Mouse (Mus musculus): Measurements from ENCODE around the gene Nr4a1.

Gene Nr4a1

DNA sequence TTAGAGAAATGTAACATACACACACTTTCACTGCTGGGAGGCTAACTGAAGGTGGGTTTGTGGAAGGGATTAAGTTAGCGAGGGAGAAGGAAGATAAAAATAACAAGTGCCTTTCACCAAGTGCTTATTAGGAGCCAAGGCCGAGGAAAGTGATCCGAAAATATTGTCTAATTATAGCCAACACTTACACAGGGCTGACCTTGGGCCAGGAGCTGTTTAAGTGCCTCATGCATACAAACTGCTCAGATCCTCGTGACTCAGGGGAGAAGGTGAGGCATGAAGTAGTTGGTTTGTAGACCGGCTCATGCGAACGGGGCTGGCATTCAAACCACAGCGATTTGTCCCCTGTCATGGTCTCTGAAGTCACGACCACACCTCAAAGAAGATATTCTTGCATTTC, 12.8 kb upstream of the Nr4a1 start:
- TF ChIP-seq GATA4 (IDR thresholded peaks at IDR 0.05; ENCODE audit: insufficient replicate concordance, low read length), result no peak

DNA sequence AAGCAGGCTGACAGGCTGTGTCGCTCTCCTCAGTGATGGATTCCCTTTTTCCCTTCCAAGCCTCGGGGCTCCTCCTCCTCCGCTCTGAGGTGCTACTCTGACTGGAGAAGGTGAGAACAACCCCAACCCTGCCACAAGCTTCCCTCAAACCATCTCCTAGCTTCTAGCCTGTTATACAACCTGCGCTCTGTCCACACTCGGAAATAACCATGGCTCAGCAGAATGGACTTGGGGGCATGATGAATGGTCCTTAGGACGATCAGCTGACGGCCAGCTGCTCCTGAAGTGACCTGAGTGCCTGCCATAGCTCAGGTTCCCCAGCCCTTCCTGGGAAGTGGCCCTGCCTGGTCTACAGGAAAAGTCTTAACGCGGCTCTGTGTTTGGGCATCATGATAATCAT, 12.2 kb upstream of the Nr4a1 start:
- TF ChIP-seq GATA4 (IDR thresholded peaks at IDR 0.05; ENCODE audit: insufficient replicate concordance, low read length), result no peak

DNA sequence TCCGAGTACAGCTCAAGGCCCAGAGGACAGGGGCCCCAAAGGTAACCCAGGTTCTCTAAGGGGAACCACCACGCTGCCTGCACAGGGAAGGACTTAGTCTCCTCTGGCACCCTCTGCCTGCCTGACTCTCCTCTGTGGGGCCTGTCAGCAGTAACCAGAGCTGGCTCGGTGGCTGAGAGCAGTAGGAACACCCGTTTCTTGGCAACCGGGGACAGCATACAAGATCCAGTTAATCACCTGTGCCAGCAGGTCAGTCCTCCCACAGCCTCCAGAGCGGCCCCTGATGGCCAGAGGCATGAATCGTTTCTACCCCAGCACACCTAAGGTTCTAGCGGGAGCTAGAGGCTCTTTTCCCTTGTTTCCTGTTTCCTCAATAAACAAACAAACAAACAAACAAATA, 11.4 kb upstream of the Nr4a1 start:
- TF ChIP-seq GATA4 (IDR thresholded peaks at IDR 0.05; ENCODE audit: insufficient replicate concordance, low read length), result no peak

DNA sequence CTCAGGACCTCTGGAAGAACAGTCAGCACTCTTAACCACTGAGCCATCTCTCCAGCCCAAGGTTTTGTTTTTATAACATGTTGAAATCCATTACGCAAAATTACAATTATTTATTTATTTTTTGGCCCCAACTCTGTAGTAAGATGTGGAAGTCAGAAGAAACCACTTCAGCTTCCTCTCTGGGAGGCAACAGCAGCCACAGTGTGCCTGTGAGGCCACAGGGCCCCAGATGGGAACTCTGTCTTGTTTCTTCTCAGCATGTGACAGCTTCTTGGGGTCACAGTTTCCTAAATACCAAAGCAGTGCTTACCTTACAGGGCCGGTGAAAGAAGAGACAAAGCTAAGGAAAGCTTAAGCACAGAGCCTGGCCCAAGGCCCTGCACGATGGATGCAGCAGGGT, 10.1 kb upstream of the Nr4a1 start:
- TF ChIP-seq GATA4 (IDR thresholded peaks at IDR 0.05; ENCODE audit: insufficient replicate concordance, low read length), result no peak

DNA sequence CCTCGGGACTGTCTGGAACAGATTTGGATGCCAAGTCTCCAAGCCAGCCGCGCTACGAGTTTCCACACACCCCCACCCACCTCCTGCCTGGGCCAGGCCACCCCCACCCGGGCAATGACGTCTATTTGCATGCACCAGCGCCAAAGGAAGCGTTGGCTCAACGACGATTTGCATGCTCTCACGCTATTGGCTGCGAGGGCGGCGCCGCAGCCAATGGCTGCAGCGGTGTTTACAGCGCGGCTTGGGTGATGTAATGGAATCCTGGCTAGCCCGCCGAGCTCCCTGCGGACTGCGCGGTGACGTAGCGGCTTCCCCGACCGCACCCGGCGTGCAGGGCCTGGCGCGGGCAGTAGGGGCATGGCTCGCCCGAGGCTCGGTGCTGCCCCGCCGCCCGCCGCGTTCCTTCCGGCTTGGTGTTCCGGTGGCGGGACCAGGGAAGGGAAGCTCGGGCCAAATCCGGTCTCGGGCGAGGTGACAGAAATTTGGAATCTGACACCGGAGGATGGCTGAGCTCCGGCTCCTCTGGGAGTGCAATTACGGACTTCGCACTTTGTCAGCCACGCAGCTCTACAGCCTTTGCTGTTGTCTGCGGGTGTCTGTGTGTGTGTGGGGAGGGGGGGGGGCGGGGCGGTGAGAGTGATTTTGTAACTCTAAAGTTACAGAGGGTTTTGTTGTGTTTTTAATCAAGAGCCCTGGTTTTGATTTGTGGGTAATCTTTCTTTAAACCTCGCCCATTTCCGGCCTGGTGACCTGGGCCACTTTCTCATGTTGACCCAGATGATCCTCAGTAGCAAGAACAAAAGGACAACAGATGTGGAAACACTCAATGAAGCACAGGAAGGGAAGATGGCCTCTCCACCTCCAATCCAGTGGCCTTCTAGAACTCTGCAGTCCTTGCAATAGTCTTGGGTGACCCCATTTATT, 7.6 kb upstream of the Nr4a1 start:
- 0 out of 2 replicates have a peak, but pooled peaks have one; percentile 3 for TF ChIP-seq GATA4 (IDR thresholded peaks at IDR 0.05; ENCODE audit: insufficient replicate concordance, low read length)

DNA sequence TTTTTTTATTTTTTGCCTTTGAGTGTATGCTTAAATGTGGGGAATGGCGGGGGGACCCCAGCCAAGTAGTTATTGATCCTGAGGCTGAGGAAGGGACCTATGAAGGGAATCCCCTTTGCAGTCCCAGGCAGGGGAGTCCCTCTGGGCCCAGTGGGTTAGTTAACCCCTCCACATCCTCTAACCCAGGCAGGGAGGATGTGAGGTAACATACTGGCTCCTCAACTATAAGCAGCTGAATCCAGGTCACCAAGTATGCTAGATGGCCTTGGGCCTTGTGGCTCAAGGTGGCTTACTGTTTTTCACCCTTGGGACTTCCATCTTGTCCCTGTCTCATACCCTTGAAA, 6.9 kb upstream of the Nr4a1 start:
- TF ChIP-seq GATA4 (IDR thresholded peaks at IDR 0.05; ENCODE audit: insufficient replicate concordance, low read length), result no peak

DNA sequence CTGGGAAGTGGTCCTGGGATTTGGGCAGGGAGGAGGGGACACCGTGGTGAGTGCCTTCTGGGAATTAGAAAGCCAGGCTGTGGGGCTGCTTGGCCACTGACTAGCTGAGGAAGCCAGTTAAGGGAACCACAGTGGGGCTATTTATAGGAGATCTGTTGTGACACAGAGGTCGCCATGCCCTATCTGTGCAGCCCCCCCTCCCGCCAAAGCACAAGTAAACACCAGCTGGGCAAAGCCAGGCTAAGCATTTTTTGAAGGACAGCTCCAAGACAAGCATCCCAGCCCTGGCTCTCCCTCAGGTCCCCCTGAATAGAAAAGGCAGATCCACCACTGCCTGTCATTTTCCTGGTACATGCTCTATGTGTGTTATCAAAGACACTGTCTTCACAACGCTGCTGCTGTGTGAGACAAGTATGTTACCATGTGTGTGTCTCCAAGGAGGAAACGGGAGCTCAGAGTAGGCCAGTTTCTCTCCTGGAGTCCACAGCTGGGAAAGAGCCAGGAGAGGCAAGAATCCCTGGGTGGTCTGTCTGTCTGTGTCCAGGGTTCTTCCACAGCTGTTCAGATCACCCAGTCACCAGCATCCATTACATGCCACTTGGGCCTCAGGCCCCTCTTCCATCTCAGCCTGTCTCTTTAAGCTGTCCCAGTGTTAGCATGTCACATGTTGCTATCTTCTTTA, 5.9 kb upstream of the Nr4a1 start:
- no peak for TF ChIP-seq GATA4 (IDR thresholded peaks at IDR 0.05; ENCODE audit: insufficient replicate concordance, low read length)

DNA sequence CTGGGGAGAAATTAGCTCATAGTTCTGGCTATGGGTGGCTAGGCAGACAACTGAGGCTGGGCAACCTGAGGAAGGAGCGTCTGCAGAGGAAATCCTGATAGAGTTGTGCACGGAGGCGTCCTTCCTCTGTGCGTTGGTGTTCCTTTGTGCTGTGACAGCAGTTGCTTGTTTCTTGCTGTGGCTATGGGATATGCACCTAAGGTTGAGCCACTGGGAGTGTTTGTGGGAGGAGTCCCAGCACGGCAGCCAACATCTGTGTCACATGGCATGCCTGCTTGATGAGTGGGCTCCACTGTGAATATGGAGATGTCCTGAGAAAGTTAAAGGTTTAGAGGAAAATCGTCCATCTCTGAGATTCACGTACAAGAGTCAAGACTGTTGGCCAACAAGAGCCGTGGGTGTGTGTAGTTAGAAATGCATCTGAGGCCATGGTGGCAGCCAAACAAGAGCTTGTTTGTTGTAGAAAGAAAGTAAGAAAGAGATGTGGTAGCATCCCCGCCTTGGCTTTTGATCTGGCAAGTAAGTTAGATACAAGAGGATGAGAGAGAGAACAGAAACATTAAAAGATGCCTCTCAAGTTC, 3.8 kb upstream of the Nr4a1 start:
- TF ChIP-seq GATA4 (IDR thresholded peaks at IDR 0.05; ENCODE audit: insufficient replicate concordance, low read length), result no peak

DNA sequence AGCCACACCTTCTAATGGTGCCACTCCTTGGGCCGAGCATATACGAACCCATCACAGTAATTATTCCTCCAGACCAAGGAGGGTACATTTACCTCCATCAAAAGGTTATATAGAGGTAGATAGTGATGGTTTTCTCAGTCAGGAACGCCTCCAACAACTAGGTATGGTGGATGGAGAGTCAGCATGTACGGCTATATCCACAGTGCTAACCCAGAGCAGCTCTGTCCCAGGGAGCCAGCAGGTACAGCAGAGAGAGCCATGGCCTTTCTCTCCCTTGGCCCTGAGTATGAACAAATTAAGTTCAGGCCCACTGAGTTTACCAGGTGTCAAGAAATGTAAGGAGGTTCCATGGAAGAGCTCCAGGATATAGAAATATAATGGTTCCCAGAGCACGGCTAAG, 2.1 kb upstream of the Nr4a1 start:
- TF ChIP-seq GATA4 (IDR thresholded peaks at IDR 0.05; ENCODE audit: insufficient replicate concordance, low read length), result no peak

DNA sequence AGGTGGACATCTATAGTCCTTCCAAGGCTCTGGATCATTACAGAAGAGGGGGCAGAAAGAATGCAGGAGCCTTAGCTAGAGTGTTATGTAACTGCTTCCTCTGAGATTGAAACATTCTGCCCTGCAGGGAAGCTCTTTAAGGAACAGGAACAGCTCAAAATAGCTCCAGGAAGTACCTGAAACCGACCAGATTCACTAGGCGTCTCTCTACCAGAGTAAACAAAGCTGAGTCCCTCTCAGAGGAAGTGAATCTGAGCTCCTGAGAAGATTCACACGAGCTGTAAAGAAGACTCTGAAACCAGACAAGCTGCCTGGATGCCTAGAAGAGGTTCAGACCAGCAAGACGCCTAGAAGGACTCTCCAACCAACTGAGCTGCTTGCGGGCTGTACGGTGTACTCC, 1.5 kb upstream of the Nr4a1 start:
- no peak for TF ChIP-seq GATA4 (IDR thresholded peaks at IDR 0.05; ENCODE audit: insufficient replicate concordance, low read length)

DNA sequence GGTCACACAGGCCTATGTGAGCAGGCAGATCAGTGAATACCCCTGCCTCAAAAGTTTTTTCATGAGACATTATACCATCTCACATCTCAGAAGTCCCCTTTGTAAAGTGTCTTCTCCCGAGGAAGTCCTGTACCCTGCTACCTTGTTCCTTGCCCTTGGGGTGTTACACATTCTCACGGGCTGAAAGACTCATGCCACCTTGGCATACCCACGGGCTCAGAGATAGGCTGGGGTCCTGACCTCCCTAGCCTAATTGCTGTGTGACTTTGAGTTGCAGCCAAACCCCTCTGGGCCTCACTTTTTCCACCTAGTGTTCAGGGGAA, 545 bp upstream of the Nr4a1 start:
- no peak for TF ChIP-seq GATA4 (IDR thresholded peaks at IDR 0.05; ENCODE audit: insufficient replicate concordance, low read length)

DNA sequence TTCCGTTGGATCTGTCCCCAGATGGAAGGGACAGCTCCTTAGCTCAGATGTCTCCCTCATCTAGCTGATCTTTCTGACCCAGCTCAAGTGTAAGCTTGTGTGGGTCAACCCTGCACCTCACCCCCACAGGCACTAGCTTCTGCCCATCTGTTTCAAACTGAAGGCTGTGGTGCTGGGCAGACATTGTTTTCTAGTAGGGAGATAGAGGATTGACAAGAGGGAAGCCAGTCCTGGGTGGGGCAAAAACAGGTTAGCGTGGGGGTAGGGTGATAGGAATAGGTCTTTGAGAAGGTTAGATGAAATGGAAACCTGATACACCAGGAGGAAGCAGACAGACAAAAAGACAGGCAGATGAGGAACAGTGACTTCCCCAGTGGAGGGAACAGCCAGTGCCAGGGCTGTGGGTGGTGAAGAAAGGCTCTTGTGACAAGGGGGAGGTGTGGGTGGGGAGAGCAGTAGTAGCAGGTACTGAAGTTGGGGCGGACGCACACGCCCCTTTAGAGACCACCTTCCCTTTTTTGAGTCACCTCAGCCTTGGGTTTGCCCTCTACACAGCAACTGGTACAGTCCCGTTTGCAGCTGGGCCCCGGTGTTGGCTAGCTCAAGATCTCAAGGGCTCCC, 1.9 kb downstream of the Nr4a1 start:
- TF ChIP-seq GATA4 (IDR thresholded peaks at IDR 0.05; ENCODE audit: insufficient replicate concordance, low read length), result no peak

DNA sequence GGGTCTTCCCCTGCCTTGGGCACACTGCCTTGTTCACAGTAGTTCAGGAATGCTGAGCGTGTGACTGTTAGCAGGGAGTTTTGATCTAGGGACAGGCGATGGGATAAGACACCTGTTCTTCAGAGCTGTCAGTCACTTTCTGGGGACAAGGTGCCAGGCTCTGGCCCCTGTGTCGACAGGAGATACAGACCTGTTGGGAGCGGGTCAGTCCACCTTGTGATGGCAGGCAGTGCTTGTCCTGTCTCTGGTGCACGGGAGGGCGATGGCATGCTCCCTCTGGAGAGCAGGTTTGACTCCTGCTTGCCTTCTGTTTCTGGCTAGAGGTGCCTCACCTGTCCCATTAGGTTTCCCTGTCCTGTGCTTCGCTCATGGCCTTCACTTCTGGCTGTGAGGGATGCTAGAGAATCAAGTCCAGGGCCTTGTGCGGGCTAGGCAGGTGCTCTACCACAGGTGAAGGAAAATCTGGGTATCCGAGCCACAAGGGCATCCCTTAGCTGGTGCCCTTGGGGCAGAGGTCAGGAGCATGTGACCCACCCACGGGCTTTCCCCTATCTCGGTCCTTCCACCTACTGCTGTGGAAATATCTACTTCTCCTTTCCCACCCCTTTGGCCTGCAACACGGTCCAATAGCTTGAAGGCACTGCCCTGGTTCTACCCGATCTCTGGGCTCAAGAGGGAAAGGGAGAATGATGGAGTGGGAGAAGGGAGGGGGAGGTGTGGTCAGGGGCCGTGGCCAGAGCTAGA, 2.6 kb downstream of the Nr4a1 start:
- TF ChIP-seq GATA4 (IDR thresholded peaks at IDR 0.05; ENCODE audit: insufficient replicate concordance, low read length), result no peak

DNA sequence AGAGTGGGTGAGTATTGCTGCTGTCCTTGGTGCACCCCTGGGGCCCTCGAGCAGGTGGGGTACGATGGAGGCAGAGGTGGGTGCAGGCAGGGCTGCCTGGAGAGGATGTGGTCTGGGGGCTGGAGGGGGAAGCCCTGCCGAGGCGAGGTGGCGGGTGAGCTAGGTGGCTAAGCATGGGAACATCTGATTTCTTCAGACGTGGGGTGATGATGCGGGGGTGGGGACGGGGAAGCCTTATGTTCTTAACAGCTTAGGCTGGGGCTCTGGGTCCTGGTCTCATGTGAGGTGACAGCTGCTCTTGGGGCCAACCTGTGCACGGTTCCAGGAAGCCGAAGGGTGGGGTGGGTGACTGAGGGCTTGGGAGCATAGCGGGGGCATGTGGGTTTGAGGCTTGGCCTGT, 4.4 kb downstream of the Nr4a1 start:
- TF ChIP-seq GATA4 (IDR thresholded peaks at IDR 0.05; ENCODE audit: insufficient replicate concordance, low read length), result no peak

DNA sequence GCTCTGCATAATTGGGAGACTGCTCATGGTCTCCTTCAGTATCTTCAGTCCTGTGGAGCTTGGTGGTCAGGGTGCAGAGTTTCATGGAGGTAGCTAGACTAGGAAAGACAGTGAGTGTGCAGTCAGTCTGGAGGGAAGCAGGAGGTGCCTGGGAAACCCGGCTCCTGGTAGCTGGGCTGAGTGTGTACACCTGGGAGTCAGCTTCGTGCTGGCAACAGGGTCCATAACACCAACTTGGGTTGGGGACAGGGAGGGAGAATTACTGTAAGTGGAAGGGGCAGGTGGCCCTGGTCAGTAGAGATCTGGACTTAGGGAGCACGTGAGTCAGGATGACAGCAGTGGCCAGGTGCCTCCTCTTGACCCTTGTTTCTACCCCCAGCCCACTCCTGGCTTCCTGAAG, 5.9 kb downstream of the Nr4a1 start:
- no peak for TF ChIP-seq GATA4 (IDR thresholded peaks at IDR 0.05; ENCODE audit: insufficient replicate concordance, low read length)
